Mouse (Mus musculus) thymus, postnatal 10 days (tissue): ENCODE results near the gene Dzank1.

Experiments used
- DNase-seq, 2 experiments: peaks; one replicate each; pipeline ENCODE4 v3.0.0; 2021; ENCODE audit warnings: low spot score in 2 of 2

Gene Dzank1

DNA sequence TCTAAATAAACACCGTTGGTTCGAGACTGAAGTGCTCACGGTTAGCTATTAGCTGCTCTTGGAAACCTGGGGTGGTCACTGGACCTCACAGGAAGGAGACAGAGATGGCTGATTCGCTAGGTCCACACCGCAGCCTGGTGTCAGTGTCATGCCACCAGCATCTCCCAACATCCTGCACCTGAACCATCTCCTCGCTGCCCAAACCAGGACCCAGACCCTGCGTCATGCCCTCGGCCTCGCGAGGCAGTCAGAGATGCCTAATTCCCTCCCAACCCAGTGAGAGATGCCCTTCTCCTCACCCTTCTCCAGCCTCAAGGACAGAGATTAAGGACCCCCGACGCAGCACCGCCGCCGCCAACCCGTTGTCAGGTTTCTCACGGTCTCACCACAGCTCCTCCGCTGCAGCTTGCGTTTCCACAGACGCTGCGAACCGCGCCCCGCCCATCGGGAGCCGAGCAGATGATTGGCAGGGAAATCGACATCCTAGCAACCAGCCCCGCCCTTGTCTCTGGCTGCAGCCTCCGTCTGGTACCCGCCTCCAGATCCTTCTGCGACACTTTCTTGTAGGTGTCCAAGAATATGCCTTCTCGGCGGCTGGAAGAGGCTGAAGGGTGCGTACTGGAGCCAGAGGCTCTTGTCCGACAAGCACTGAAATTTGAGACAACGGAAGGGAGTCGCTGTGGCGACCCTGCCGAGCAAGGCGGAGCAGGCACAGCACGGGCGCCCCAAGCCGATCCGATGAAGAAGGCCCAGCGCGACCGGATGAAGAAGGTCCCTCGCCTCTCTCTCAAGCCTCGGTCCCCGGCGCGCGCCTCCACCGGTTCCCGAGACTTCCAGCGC, at the start of gene Dzank1, which contains the start of gene Polr3f:
TSS of gene Dzank1 (minus strand) at position 434 of the 840 bp plus-strand sequence.
TSS of gene Polr3f (plus strand) at position 738 of the 840 bp plus-strand sequence.
- peak; percentile 91 to 92 for DNase-seq

GRCm38 (mm10) chr2:144555820-144556552, 28.8 kb upstream of the Dzank1 start, which contains the start of gene Sec23b:
Gene Sec23b, plus strand, starts transcription at chr2:144556229.
- DNase-seq, result peak; percentile 93 to 94

GRCm38 (mm10) chr2:144555286-144555819, 28.1 kb upstream of the Dzank1 start:
- no peak for DNase-seq

- DNase-seq, result no peak
Observed at GRCm38 (mm10) chr2:144553905-144554304, 26.7 kb upstream of the Dzank1 start.

DNA sequence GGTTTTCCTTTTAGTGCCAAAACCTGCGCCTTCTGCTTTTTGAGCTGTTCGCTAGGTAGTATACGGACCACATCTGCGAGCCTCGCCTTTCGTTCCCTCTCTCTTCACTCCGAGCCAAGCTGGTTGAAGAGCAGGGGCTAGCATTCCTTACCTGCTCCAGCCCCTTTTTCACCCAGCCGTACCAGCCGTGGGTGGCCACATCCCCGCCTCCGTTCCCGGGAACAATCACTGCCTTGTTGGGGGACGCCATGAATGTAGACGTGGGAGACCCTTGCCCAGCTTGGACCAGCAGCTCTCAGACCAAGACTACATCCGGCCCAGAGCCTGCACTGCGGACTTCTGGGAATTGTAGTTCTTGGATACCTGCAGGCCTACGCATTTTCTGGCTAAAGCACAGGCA, 23.3 kb upstream of the Dzank1 start, which contains the start of gene Rbbp9:
TSS of gene Rbbp9 (minus strand) at position 341 of the 400 bp plus-strand sequence.
- peak; percentile 35 to 46 for DNase-seq

DNA sequence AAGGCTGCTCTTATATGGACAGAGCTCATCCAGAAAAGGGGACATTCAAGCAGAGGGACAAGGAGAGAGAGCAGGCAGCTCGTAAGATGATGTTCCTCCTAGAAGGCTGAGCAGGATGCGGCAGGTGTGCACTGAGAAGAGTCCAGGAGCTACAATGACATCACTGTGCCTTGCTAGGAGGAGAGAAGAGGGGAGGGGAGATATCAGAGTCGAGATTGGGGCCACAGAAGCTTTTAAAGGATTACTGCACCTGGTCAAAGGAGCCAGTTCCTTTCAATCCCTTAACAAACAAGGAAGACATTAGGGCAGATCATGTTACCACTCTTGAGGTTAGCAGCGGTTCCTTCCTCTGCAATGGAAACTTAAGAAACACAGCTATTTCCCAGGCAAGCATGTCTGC, 20.3 kb upstream of the Dzank1 start:
- DNase-seq, result no peak

GRCm38 (mm10) chr2:144545481-144545880, 18.3 kb upstream of the Dzank1 start:
- no peak for DNase-seq

- no peak for DNase-seq
Observed at GRCm38 (mm10) chr2:144545061-144545460, 17.8 kb upstream of the Dzank1 start.

- DNase-seq, result no peak
Observed at GRCm38 (mm10) chr2:144544630-144545029, 17.4 kb upstream of the Dzank1 start.

- no peak for DNase-seq
Observed at GRCm38 (mm10) chr2:144543670-144544069, 16.5 kb upstream of the Dzank1 start.

GRCm38 (mm10) chr2:144541246-144541645, 14.0 kb upstream of the Dzank1 start:
- no peak for DNase-seq

- no peak for DNase-seq
Observed at GRCm38 (mm10) chr2:144537123-144537522, 9.9 kb upstream of the Dzank1 start.

DNA sequence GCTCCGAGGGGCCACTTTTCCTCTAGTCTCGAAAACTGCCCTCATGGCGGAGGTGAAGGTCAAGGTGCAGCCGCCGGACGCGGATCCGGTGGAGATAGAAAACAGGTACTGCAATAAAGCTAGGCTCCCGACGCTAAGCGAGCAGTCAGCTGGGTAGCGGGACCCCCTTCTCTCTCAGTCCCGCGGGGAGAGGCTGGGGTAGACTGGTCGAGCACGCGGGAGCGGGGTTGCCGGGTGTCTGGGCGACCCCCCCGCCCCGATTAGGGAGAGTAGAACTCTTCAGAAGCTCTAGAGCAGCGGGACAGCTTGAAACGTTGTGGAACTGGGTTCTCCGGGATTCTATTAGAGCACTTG, 584 bp upstream of the Dzank1 start:
- no peak for DNase-seq

DNA sequence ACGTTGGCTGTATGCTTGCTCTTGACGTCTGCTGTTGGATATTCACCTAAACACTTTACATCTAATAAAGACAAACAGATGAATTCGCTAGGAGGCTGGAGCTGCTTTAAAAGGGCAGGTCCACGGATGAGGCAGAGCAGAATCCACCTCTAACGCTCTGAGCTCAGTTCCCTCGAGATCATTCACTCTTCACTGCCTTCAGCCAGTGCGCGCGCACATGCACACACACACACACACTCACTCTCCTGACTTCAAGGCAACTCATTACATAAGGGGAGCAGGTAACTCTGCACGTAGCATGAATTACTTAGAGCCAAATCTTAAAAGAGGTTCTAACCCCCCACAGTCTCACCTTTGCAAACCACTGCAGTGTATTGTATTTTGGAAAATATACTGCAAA, 1.4 kb downstream of the Dzank1 start:
- DNase-seq, result no peak

GRCm38 (mm10) chr2:144519772-144520171, 7.4 kb downstream of the Dzank1 start:
- no peak for DNase-seq

- DNase-seq, result no peak
Observed at GRCm38 (mm10) chr2:144514619-144515018, 12.6 kb downstream of the Dzank1 start.

DNA sequence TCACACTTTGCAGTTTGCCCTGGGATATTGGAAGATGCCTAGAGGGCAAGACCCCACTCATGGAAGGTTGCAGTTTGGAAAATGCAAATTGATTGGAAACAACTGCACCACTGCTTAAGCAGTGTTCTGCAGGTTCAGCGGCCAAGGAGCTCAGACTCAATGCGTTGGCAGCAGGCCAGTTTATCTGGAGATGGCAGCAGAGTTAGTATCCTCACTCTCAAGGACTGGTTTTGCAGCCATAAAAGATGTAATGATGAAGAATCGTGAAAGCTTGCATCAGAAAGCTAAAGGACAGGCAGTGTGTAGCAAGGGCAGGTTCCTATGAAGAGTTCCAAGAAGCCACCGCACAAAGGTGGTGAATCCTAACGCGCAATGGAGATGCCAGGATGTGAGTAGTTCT, 25.1 kb downstream of the Dzank1 start:
- DNase-seq, result no peak

- no peak for DNase-seq
Observed at GRCm38 (mm10) chr2:144489342-144489741, 37.9 kb downstream of the Dzank1 start.

- DNase-seq, result no peak
Observed at GRCm38 (mm10) chr2:144487476-144487875, 39.7 kb downstream of the Dzank1 start.

DNA sequence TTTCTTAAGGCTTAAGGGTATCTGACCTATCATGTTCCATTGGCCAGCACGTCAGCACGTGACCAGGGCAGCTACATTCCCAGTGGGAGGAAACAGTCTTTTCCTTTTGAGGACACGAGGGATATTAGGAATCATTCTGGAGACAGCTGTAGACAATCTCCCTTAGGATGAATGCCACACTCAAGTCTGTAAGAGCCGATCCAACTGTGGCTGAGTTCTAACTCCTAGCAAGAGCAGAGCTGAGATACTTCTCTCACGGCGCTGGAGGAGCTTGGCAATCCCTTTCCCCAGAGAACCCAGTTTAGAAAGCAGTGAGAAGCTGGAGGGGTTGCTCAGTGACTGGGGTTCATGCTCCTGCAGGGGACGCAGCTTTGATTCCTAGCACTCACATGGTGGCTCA, 41.8 kb downstream of the Dzank1 start:
- no peak for DNase-seq

- no peak for DNase-seq
Observed at GRCm38 (mm10) chr2:144484084-144484483, 43.1 kb downstream of the Dzank1 start.

DNA sequence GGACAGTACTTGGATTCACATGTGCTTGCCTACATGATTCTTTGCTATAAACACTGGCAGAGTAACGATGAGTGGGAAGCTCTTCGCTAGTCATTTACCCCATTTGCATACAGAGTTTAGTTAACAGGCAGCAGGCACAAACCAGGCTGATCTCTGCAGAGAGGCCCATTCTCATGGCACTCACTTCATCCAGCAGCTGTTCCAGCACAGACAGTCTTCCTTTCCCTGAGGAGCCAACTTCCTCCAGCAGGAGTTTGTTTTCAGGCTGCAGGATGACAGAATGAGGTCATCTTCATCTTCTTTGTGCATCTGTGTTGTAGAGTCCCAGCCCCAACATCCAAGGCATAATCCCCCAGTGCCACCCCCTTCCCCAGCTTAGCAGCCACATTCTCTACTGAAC, 47.8 kb downstream of the Dzank1 start:
- DNase-seq, result no peak
